ENCODE assay signal across 30 mouse cellular contexts in the genomic region with DNA sequence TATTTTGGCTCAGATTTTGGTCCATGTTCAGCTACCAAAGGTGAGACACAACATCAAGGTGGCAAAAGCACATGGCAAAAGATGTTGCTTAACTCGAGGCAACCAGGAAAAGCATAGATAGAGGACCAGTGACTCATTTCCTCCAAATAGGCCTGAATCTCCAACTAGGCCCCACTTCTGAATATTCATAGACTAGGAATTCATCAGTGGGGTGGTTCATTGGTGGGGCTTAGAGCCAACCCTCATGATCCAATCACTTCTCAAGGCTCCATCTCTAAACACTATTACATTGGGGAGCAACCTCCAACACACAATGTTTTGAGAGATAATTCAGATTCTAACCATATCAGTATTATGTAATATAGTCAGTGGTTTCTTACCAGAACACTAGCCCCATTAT.
"Had no signal": no experiment of that assay in that cellular context is flagged by ENCODE, and none has a peak within 500 bp of the region (broad histone marks: within the 10 kb centered on the region; RNA-seq: fewer than 3 reads in every experiment).

No protein-coding gene starts in this region.

- H3K9ac ChIP-seq: heart, embryonic 13.5 days; heart, embryonic 15.5 days; hindbrain, embryonic 12.5 days; hindbrain, embryonic 14.5 days; intestine, embryonic 15.5 days; limb, embryonic 12.5 days; liver, embryonic 13.5 days; liver, embryonic 15.5 days; liver, postnatal 0 days had no signal

- H3K36me3 ChIP-seq: heart, embryonic 13.5 days; heart, embryonic 15.5 days; hindbrain, embryonic 10.5 days; hindbrain, embryonic 12.5 days; intestine, embryonic 15.5 days; limb, embryonic 10.5 days; limb, embryonic 12.5 days; liver, embryonic 13.5 days; liver, embryonic 15.5 days had no signal

- H3K27ac ChIP-seq: gastrocnemius, adult 2 months; heart, embryonic 13.5 days; heart, embryonic 15.5 days; hindbrain, embryonic 10.5 days; hindbrain, embryonic 12.5 days; hindbrain, embryonic 14.5 days; intestine, embryonic 15.5 days; kidney, postnatal 0 days; left cerebral cortex, adult 2 months; limb, embryonic 10.5 days; limb, embryonic 12.5 days; liver, embryonic 13.5 days; liver, embryonic 15.5 days had no signal

- H3K4me2 ChIP-seq: heart, embryonic 11.5 days; heart, embryonic 13.5 days; heart, embryonic 15.5 days; hindbrain, embryonic 12.5 days; hindbrain, embryonic 14.5 days; intestine, embryonic 15.5 days; limb, embryonic 12.5 days; liver, embryonic 11.5 days; liver, embryonic 13.5 days; liver, embryonic 15.5 days had no signal

- DNase-seq: gastrocnemius, adult 2 months; gastrocnemius, postnatal 10 days; gastrocnemius, postnatal 25 days; heart, adult 18-20 months; heart, postnatal 10 days; heart, postnatal 4 days; kidney, adult 2 months; kidney, postnatal 14 days; kidney, postnatal 36 days; layer of hippocampus, adult 9-11 months; layer of hippocampus, postnatal 36 days; liver; liver, embryonic 13.5 days; liver, postnatal 0 days had no signal

- ATAC-seq: hindbrain, embryonic 16.5 days; inflammation-experienced regulatory T-cells, adult 6 months; intestine, embryonic 15.5 days; intestine, postnatal 0 days; liver, postnatal 0 days had no signal

- H3K4me1 ChIP-seq: heart, embryonic 13.5 days; heart, embryonic 15.5 days; hindbrain, embryonic 10.5 days; hindbrain, embryonic 12.5 days; intestine, embryonic 15.5 days; limb, embryonic 10.5 days; limb, embryonic 12.5 days; liver, embryonic 13.5 days; liver, embryonic 15.5 days had no signal

- H3K9me3 ChIP-seq: heart, embryonic 15.5 days; intestine, embryonic 15.5 days; limb, embryonic 10.5 days; limb, embryonic 12.5 days; liver, embryonic 13.5 days; liver, embryonic 15.5 days had no signal

- H3K27me3 ChIP-seq: heart, embryonic 13.5 days; heart, embryonic 15.5 days; hindbrain, embryonic 12.5 days; intestine, embryonic 15.5 days; limb, embryonic 12.5 days; liver, embryonic 13.5 days; liver, embryonic 15.5 days had no signal

- H3K4me3 ChIP-seq: gastrocnemius, adult 2 months; heart, embryonic 13.5 days; heart, embryonic 15.5 days; hindbrain, embryonic 10.5 days; hindbrain, embryonic 12.5 days; intestine, embryonic 15.5 days; left cerebral cortex, adult 2 months; limb, embryonic 10.5 days; limb, embryonic 12.5 days; liver, embryonic 13.5 days; liver, embryonic 15.5 days had no signal
